Mouse (Mus musculus): Measurements from ENCODE around the gene Unc13d. TPM values are rescaled to one million over a fixed set of nuclear protein-coding genes. Genes with fewer than 3 reads are reported as not detected.

Gene Unc13d
- polyA plus RNA-seq, 1 experiment from 2014 or later = 1.2 TPM

- peak; percentile 98 for ATAC-seq
- peak within 1 kb of the TSS; percentile 49 for H3K4me3 ChIP-seq (replicated peaks)
- H3K27ac ChIP-seq = peak within 1 kb of the TSS; percentile 67
- peaks cover 18% of the 10 kb centered on the region for H3K4me1 ChIP-seq (replicated peaks)
- H3K4me2 ChIP-seq (replicated peaks) = peak within 1 kb of the TSS; percentile 64
- no peaks in the 10 kb centered on the region for H3K27me3 ChIP-seq
- WGBS = 6% methylated on average over 38 of the region's 43 CpGs
- no peaks in the 10 kb centered on the region for H3K9me3 ChIP-seq
- peak within 1 kb of the TSS; percentile 59 for H3K9ac ChIP-seq (replicated peaks)
- H3K36me3 ChIP-seq = peaks cover 26% of the 10 kb centered on the region
These were observed 8.8 kb upstream of the Unc13d start, which contains the start of gene Wbp2 for GRCm38 (mm10) chr11:116086258-116087193. Wbp2 (minus strand) TSS chr11:116086995.

- Histone ChIP-seq H3K36me3 (peaks cover 50% of the 10 kb centered on the region), H3K4me2 (replicated peaks) (no peak overlapping the region), H3K4me1 (replicated peaks) (peaks cover 20% of the 10 kb centered on the region), H3K9ac (replicated peaks) (no peak overlapping the region), H3K9me3 (no peaks in the 10 kb centered on the region), H3K27ac (no peak overlapping the region), H3K27me3 (no peaks in the 10 kb centered on the region), H3K4me3 (replicated peaks) (no peak overlapping the region)
- ATAC-seq = no peak
- WGBS = 91% methylated on average over 6 of the region's 6 CpGs
These were observed 6.4 kb upstream of the Unc13d start for GRCm38 (mm10) chr11:116084166-116084565.

- no peaks in the 10 kb centered on the region for H3K9me3 ChIP-seq
- no peak overlapping the region for H3K27ac ChIP-seq
- H3K27me3 ChIP-seq = no peaks in the 10 kb centered on the region
- H3K9ac ChIP-seq (replicated peaks) = no peak overlapping the region
- 94% methylated on average over 14 of the region's 14 CpGs for WGBS
- H3K4me2 ChIP-seq (replicated peaks) = no peak overlapping the region
- no peak for ATAC-seq
- H3K4me1 ChIP-seq (replicated peaks) = peaks cover 29% of the 10 kb centered on the region
- no peak overlapping the region for H3K4me3 ChIP-seq (replicated peaks)
- H3K36me3 ChIP-seq = peaks cover 53% of the 10 kb centered on the region
These were observed 5.4 kb upstream of the Unc13d start for GRCm38 (mm10) chr11:116083096-116083672.

GRCm38 (mm10) chr11:116081081-116081480 is 3.3 kb upstream of the Unc13d start:
- H3K4me2 ChIP-seq (replicated peaks) = no peak overlapping the region
- ATAC-seq = no peak
- H3K27me3 ChIP-seq = no peaks in the 10 kb centered on the region
- H3K36me3 ChIP-seq = peaks cover 53% of the 10 kb centered on the region
- H3K9me3 ChIP-seq = no peaks in the 10 kb centered on the region
- no peak overlapping the region for H3K4me3 ChIP-seq (replicated peaks)
- H3K4me1 ChIP-seq (replicated peaks) = peaks cover 26% of the 10 kb centered on the region
- no peak overlapping the region for H3K9ac ChIP-seq (replicated peaks)
- 67% methylated on average over 6 of the region's 6 CpGs for WGBS
- no peak overlapping the region for H3K27ac ChIP-seq

GRCm38 (mm10) chr11:116079511-116079910 is 1.8 kb upstream of the Unc13d start:
- WGBS = 79% methylated on average over 10 of the region's 10 CpGs
- no peaks in the 10 kb centered on the region for H3K9me3 ChIP-seq
- no peak for ATAC-seq
- no peak overlapping the region for H3K4me2 ChIP-seq (replicated peaks)
- peaks cover 16% of the 10 kb centered on the region for H3K4me1 ChIP-seq (replicated peaks)
- peaks cover 53% of the 10 kb centered on the region for H3K36me3 ChIP-seq
- no peaks in the 10 kb centered on the region for H3K27me3 ChIP-seq
- no peak overlapping the region for H3K27ac ChIP-seq
- H3K4me3 ChIP-seq (replicated peaks) = no peak overlapping the region
- H3K9ac ChIP-seq (replicated peaks) = no peak overlapping the region

- H3K27ac ChIP-seq = peak overlapping the region; percentile 44; the same call in 1 of the 2 replicates
- peaks cover 16% of the 10 kb centered on the region for H3K4me1 ChIP-seq (replicated peaks)
- H3K4me3 ChIP-seq (replicated peaks) = no peak overlapping the region
- no peaks in the 10 kb centered on the region for H3K27me3 ChIP-seq
- ATAC-seq = no peak
- H3K36me3 ChIP-seq = peaks cover 48% of the 10 kb centered on the region
- 0 out of 2 replicates have a peak overlapping the region, but pooled peaks have one; percentile 2 for H3K9ac ChIP-seq (replicated peaks)
- H3K9me3 ChIP-seq = no peaks in the 10 kb centered on the region
- peak overlapping the region; percentile 56; the same call in 1 of the 2 replicates for H3K4me2 ChIP-seq (replicated peaks)
- WGBS = 16% methylated on average over 10 of the region's 10 CpGs
These were observed 1.0 kb upstream of the Unc13d start for GRCm38 (mm10) chr11:116078676-116079320.

- H3K36me3 ChIP-seq = peaks cover 42% of the 10 kb centered on the region
- peak; percentile 64 for ATAC-seq
- H3K4me2 ChIP-seq (replicated peaks) = peak overlapping the region; percentile 56
- H3K27me3 ChIP-seq = no peaks in the 10 kb centered on the region
- 0 out of 2 replicates have a peak overlapping the region, but pooled peaks have one; percentile 8 for H3K27ac ChIP-seq
- 12% methylated on average over 16 of the region's 16 CpGs for WGBS
- peak overlapping the region; percentile 25 for H3K4me3 ChIP-seq (replicated peaks)
- peak overlapping the region; percentile 58 for H3K9ac ChIP-seq (replicated peaks)
- H3K4me1 ChIP-seq (replicated peaks) = peaks cover 16% of the 10 kb centered on the region
- no peaks in the 10 kb centered on the region for H3K9me3 ChIP-seq
These were observed 460 bp upstream of the Unc13d start for GRCm38 (mm10) chr11:116078221-116078620.

- no peak overlapping the region for H3K4me3 ChIP-seq (replicated peaks)
- H3K4me2 ChIP-seq (replicated peaks) = no peak overlapping the region
- no peak overlapping the region for H3K9ac ChIP-seq (replicated peaks)
- peaks cover 30% of the 10 kb centered on the region for H3K36me3 ChIP-seq
- H3K4me1 ChIP-seq (replicated peaks) = peaks cover 16% of the 10 kb centered on the region
- no peaks in the 10 kb centered on the region for H3K27me3 ChIP-seq
- WGBS = 79% methylated on average over 7 of the region's 7 CpGs
- H3K9me3 ChIP-seq = no peaks in the 10 kb centered on the region
- H3K27ac ChIP-seq = no peak overlapping the region
- no peak for ATAC-seq
These were observed 925 bp downstream of the Unc13d start for GRCm38 (mm10) chr11:116076836-116077235.

GRCm38 (mm10) chr11:116076266-116076540 is 1.6 kb downstream of the Unc13d start:
- 71% methylated on average over 7 of the region's 7 CpGs for WGBS
- Histone ChIP-seq H3K9me3 (no peaks in the 10 kb centered on the region), H3K9ac (replicated peaks) (no peak overlapping the region), H3K4me2 (replicated peaks) (no peak overlapping the region), H3K27ac (no peak overlapping the region), H3K27me3 (no peaks in the 10 kb centered on the region), H3K36me3 (peaks cover 24% of the 10 kb centered on the region), H3K4me1 (replicated peaks) (peaks cover 16% of the 10 kb centered on the region), H3K4me3 (replicated peaks) (no peak overlapping the region)
- no peak for ATAC-seq

GRCm38 (mm10) chr11:116075539-116076265 is 2.1 kb downstream of the Unc13d start:
- Histone ChIP-seq H3K27ac (no peak overlapping the region), H3K4me2 (replicated peaks) (no peak overlapping the region), H3K9me3 (no peaks in the 10 kb centered on the region), H3K4me3 (replicated peaks) (no peak overlapping the region), H3K27me3 (no peaks in the 10 kb centered on the region), H3K9ac (replicated peaks) (no peak overlapping the region), H3K4me1 (replicated peaks) (peaks cover 16% of the 10 kb centered on the region), H3K36me3 (peaks cover 19% of the 10 kb centered on the region)
- WGBS = 61% methylated on average over 20 of the region's 20 CpGs
- no peak for ATAC-seq

GRCm38 (mm10) chr11:116074436-116074991 is 3.2 kb downstream of the Unc13d start:
- H3K27me3 ChIP-seq = no peaks in the 10 kb centered on the region
- ATAC-seq = no peak
- no peaks in the 10 kb centered on the region for H3K9me3 ChIP-seq
- no peak overlapping the region for H3K4me2 ChIP-seq (replicated peaks)
- whole genome bisulfite sequencing = 73% methylated on average over 7 of the region's 7 CpGs
- peaks cover 16% of the 10 kb centered on the region for H3K4me1 ChIP-seq (replicated peaks)
- no peak overlapping the region for H3K27ac ChIP-seq
- peaks cover 7% of the 10 kb centered on the region for H3K36me3 ChIP-seq
- H3K4me3 ChIP-seq (replicated peaks) = no peak overlapping the region
- no peak overlapping the region for H3K9ac ChIP-seq (replicated peaks)

Data from midbrain, embryonic 13.5 days (tissue).